Mouse (Mus musculus) cortical plate, adult 2 months (tissue): Measurements from ENCODE around the gene Otud4.

Experiments used
- CTCF ChIP-seq: fragments of 200-500 bp; IDR thresholded peaks from 2 replicates; pipeline ENCODE4 v1.5.1; 2011; ENCODE audit warnings: mild to moderate bottlenecking, control low read depth, low read length; ENCODE audit not compliant: insufficient read depth; ENCODE audit errors: extremely low read depth
- POLR2A ChIP-seq: fragments of 200-500 bp; IDR thresholded peaks from 2 replicates; pipeline ENCODE4 v1.6.1; 2011; ENCODE audit warnings: mild to moderate bottlenecking, low read length, control low read depth; ENCODE audit not compliant: insufficient read depth; ENCODE audit errors: extremely low read depth

DNA sequence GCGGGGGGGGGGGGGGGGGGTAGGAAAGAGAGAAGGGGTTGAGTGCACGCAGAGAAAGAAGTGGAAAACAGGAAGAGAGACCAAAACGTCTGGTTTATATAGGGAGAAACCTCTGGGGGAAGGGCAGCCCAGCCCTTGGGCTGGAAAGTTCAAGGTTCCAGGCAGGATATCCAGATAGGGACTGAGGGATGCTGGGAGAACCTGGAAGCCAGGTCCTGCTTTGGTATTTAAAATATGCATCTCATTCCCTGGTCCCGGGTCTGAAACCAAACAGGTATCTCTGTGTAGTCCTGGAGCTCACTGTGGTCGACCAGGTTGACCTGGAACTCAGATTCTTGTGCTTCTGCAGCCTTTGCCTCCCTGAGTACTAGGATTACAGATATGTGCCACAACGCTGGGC is 73.3 kb downstream of the Otud4 start:
- TF ChIP-seq POLR2A (no peak), CTCF (no peak)
